Mouse (Mus musculus): ENCODE results near the gene Kcnip3.

Gene Kcnip3

DNA sequence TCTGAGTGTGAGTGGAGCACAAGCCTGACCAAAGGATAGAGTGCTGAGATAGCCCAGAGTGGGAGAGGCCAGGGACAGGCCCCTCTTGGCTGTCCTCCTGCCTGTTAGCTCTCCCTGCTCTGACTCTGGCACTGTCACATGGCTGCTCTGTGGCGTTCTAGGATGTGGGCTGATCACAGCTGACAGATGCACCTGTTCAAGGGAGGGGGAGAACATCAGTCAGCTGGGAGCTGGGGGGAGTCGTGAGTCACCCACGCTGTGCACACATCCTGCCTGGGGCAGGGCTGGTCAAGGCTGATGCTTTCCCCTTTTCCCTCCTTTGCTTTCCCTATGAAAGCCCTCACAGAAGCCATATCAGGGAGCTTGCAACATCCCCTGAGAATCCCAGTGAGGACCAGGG, 3.6 kb downstream of the Kcnip3 start:
- no peak for DNase-seq (ENCODE audit: low spot score in 2 of 2)

DNA sequence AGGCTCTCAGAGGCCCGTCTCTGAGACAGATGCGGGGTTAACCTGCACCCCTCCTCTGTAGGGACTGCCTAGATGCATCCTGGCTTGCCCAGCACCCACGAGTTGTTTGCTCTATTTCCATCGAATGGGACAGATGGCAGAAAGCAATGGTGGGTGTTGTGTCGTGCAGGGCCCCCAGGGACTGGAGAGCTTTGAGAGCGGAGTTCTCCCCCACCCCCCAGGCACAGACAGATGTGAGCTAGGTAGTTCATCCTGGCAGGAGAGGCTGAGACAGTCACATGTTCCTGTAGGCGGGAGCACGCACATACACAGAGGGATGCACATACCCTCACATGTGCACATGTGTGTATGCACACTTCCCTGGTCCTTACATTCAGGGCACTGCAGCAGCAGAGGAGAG, 4.8 kb downstream of the Kcnip3 start:
- no peak for DNase-seq (ENCODE audit: low spot score in 2 of 2)

DNA sequence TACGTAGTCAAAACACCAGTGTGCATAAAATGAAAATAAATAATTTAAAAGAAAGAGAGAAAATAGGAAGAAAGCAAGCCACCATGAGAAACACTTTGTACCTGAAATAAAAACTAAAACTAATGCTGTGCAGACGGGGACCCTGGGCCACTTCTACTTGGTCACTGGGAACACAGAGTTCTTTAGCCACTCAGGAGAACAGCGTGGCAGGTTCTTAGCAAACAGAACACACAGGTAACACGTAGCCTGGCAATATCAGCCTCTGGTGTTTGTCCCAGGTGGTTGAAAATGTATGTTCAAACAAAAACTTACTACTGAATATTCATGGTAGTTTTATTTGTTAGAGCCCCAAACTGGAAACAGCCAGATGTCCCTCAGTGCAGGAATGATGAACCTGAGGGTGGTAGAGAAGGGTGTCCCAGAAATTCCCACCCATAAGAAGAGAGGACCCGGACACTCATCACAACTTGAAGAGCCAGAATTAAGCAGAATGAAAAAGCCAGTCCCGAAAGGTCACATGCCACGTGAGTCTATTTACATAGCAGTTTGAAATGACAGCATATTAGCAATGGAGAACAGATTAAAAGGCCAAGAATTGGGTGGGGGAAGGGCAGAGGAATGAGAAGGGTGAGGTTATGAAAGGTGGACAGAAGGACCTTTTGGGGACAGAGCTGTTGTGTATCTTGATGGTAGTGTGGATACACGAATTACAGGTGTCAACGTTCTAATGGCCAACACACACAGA, 7.3 kb downstream of the Kcnip3 start:
- no peak for DNase-seq (ENCODE audit: low spot score in 2 of 2)

DNA sequence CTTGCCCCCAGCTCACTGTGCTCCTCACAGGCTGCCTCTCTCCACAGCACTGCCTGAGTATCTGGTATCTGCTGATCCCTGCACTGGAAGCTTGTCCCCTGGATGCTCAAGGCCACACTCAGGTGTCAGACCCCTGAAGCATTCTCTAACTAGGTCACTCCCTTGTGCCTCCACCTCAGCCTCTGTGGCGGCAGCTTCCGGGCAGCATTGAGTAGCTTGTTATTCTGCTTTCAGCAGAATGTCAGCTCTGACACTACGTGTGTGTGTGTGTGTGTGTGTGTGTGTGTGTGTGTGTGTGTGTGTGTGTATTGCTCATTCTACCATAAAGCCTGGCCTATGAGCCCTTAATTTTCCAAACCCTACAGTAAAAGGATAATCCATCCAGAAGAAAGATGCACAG, 8.7 kb downstream of the Kcnip3 start:
- DNase-seq (ENCODE audit: low spot score in 2 of 2), result peak; percentile 36 to 56

DNA sequence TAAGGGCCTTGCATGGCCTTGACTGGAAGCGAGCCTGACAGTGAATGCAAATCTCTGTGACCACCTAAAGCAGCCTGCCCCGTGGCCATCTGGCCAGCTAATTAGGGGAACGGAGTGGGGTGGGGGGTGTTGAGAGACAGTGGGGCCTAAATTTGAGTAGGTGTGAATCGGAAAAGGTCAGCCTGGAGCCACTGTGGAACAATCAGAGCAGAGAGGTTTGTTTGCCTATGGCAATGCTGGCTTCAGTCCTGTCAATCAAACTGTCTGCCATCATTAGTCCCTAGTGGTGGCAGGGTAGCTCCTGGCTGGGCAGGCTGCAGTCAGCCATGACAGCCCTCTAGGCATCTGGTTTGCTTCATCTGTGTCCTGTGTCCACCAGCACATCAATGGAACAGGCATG, 10.5 kb downstream of the Kcnip3 start:
- DNase-seq (ENCODE audit: low spot score in 2 of 2), result no peak

DNA sequence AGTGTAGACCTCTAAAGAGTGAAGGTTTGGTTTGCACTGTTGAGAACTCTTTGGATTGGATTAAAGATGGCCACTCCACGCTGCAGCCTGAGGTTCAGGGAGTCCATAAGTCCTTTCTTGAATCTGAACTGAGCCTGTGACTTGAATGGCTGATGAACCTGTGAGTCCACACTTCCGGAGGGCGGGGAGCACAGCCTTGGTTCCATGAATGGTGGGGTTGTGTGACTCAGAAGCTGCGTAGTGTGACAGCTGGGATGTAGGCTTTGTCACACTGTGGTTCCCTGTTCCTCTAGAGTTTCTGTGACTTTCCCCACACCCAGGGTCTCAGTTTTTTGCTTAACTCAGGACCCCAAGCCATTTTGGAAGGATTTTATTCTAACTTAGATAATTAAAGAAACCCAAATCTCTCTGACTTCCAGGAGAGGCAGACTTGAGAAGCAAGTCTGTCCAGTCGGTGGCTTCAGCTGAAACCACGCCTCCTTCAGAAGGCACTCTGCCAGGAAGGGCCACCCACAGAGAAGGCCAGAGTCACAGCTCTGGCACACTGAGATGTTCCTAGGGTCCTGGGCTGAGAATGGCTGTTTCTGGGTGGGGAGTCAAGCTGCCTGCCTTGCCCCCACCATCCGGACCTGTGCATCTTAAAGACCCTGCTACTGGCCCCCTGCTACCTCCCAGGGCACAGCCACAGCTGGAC, 13.8 kb downstream of the Kcnip3 start:
- DNase-seq (ENCODE audit: low spot score in 2 of 2), result peak; percentile 13 to 37

DNA sequence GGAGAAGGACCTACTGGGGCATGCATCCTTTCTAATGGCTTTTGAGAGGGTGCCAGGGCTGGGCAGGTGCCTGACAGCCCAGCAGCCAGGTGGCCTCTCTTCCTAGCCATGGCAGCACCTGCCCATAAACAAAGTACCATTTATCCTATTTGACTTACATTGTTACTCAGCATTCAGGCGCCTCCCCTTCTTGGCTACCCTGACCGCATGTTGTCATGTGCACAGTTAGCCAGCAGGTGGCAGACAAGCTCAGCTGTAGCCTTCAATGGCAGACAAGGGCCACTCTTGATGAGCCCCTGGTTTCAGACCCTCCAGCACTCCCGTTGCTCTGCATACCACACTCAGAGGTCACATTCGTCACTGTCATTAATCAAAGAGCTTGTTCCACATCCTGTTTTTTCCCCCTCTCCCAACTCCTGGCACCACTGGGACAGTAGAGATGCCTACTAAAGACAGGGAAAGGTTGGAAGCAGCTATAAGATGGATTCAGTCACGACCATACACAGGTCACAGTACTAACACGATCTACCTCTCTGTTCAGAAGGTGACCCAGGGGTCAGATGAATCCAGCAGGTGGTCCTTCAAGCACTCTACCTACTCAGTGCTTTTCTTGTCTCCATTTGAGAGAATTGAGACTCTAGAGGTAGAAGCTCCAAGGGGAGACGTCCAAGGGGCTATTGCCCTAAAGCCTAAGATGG, 14.7 kb downstream of the Kcnip3 start:
- peak; percentile 77 to 83 for DNase-seq (ENCODE audit: low spot score in 2 of 2)

DNA sequence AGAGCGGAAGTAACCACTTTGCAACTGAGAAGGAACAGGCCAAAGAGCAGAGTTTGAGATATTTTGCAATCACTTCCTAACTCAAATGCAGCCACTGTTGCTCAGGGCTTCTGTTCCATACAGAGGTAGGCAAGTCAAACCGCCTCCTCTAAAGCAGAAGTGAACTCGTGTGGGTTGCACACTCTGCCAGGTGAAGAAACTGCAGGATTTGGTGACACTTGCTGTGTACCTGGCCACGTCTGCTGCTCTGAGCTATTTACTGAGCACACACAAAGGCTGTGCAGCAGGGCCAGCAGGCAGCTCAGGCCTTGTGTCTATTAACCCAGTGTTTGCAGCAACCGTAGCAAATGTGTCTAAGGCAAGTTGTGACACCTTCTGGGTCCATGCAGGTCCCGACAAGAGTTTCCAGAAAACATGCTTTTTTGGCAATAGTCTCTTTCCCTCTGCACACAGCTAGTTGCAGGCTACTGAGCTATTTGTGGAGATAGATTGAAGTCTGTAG, 15.7 kb downstream of the Kcnip3 start:
- no peak for DNase-seq (ENCODE audit: low spot score in 2 of 2)

DNA sequence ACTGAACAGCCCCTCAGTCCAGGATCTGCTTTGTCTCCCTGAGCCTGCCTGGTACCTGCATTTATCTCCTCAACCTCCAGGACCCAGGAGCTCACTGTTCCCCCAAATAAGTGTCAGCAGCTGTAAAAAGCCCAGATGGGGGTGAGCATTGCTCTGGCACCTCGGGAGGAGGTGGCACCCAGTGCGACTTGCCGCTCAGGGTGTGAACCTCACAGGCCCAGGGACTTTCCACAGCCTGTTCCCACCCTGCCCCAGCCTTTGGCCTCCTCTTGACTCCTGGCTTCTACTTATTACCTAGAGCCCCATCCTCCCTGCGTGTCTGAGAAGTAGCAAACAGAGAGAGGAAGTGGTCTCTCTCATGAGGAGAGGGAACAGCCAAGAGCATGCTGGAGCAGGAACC, 16.7 kb downstream of the Kcnip3 start:
- DNase-seq (ENCODE audit: low spot score in 2 of 2), result peak; percentile 76 to 86

DNA sequence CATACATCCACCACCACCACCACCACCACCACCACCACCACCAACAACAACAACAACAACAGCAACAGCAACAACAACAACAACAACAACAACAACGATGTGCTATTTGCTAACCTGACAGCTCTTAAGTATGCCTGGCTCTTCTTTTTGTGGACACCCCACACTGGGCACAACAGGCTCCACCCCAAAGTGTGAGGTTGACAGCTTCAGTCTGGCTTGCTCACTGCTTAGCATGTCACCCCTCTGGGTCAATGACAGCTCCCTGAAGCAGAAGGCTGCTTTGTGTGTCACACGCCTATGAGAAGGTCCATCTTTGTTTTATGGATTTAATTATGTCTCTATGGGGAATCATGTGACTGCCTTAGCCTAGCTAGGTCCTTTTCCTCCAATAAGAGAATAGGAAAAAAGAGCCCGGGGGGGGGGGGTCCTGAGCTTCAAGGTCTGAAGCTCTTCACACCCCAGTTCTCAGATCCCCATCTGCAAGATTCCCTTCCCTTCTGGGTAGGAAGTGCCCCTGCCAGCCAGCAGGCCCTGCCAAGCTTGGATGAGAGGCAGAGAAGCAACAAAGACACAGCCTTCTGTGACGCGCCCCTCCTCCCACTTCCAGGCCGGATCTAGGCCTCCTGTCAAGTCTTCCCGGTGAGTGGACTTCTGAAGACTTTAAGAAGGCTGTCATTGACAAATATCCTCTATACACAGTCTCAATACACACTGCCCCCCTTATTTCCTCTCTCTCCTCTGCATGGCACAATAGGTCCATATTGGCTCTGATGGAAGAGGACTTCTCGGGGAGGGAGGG, 17.9 kb downstream of the Kcnip3 start:
- DNase-seq (ENCODE audit: low spot score in 2 of 2), result peak; percentile 17 to 52

DNA sequence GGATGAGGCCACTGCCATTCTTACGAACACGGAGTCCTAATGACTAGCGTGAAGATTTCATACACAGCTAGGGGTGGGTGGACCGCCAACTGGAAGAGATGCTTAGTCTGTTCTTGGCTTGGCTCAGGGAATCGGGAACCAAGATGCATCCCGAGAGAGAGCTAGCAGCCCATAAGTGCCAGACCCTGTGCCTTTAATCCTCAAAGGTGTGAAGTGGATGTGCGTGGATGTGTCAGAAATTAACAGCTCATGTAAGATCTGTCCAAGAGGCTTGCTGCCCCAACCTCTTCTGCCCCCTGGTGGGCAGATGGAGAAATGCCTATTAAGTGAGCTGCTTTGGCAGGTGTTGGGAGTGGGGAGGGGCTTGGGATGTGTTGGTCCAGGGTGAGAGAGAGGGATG, 20.8 kb downstream of the Kcnip3 start:
- peak; percentile 63 to 65 for DNase-seq (ENCODE audit: low spot score in 2 of 2)

DNA sequence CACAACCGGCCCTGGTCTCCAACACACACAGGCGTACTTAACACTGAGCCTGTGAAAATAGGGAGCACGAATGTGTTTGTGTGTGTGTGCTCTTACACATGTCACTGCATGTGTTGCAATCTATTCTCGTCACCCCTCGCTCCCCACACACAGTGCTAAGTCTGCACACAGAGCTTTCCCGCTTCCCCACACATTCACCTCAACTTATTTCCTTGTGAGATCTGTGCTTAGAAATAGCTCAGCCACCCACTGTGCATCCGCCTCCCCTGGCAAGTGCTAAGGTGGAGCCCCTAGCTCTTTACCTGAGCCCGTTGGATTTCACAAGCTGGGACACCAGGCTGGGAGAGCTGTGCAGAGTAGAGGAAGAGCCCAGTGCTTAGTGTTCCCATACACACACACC, 23.1 kb downstream of the Kcnip3 start:
- DNase-seq (ENCODE audit: low spot score in 2 of 2), result no peak

DNA sequence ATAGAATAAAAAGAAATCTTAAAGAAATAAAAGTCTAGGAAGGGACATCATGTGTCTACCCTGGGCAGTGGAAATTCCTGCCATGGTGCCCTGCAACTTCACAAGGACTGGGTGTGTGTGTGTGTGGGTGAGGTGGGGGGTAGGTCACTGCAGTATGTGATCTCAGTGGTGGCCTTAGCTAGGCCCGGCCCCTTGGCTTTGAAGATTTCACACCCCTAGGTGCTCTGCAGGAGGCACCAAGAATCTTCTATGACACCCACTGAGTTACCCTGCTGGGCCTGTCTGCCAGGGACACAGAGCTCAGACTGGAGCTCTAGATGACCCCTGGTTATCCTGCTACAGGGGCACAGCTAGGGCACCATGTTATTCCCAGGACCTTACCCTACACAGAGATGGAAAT, 25.6 kb downstream of the Kcnip3 start:
- peak; percentile 65 to 77 for DNase-seq (ENCODE audit: low spot score in 2 of 2)

DNA sequence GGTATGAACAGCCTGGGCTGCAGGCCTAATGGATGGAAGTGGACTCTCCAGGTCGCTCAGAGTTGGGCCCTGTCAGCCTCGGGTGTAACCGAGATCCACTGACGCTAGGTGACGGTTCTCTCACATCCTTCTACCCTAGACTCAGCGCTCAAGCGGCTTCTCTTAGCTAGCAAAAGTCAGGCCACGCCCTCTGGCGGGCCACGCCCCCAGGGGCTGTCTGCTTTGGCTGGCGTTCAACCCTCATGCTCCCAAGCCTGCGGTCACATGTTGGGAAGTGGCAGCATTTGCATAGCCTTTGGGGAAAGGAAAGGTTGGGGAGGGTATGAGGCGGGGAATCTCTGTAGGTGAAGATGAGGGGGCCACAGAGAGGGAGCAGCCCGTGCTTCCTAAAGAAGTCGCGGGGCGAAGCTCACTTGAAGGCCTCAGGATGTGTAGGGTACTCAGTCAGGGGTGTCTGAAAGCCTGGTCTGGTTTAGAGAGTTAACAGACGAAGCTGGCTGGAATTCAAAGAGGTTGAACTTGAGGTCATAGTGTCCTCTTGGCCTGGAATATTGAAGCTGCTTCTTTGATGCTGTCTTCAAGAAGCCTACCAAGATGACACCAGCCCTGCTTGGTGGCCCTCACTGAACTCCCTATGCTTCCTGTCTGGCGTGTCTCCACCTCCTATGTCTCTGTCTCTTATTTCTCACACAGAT, 37.3 kb downstream of the Kcnip3 start:
- peak; percentile 33 to 49 for DNase-seq (ENCODE audit: low spot score in 2 of 2)

DNA sequence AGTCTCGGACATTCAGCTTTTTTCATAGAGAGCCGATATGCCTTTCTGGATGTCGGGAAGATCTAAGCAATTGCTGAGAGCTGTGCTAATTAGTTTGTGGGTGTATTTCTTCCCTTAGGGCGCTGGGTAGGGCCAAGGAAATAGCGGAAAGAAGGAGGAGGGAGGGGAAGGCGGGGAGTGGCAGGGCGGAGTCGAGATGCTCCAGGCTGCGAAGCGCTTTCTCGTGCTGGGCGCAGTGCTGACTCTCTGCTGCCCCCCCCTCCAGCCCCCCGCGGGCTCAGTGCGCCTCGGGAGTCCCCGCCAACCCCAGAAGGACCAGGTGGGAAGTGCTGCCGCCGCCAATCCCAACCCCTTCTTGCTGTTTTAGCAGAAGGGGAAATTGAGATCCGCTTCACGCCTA, 38.9 kb downstream of the Kcnip3 start:
- DNase-seq (ENCODE audit: low spot score in 2 of 2), result no peak

DNA sequence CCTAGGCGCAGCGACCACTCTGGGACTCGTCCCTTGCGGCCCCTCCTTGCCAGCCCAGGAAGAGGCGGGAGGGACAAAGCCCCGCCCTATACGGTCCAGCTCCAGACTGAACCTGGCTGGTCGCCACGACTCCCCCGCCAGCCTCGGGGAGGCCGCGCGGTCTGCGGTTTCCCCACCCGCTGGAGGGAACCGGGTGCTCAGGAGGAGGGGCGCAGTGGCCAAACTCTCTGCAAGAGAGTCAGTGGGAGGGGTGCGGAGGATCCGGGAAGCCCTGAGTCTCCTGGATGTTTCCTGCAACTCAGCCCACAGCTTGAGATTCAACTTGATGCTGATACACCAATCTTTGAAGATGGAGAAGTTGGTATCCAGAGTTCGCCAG, 39.4 kb downstream of the Kcnip3 start:
- DNase-seq (ENCODE audit: low spot score in 2 of 2), result peak; percentile 21 to 35

DNA sequence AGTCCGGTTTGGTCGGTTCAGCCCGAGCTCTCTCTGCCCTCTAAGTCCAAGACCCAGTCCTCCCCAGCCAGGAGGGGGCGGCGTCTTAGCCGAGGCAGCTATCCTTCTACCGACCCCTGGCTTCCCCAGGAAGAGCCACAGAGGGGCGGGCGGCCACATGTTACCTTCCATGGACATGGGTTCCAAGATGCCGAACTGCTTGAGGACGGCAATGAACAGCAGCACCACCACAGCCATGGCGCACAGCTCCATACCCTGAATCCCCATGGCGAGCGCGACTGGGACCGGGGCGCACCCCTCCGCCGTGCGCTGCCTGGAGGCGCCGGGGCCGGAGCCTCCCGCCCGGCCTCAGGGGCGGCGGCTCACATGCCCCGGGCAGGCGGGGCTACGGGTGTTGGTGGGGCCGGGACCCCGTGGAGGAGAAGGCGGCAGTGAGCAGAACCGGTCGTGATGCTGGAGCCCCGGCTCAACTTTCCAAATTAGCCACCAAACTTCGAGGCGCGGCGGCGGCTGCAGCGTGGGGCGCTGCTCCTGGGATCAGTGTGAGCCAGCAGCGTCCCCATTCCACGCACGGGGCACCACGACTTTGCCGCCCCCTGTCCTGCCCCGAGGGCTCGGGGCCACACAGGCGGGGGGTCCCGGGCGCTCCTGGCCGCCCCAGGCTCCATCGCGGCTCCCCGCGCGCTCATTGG, 39.9 kb downstream of the Kcnip3 start:
- no peak for DNase-seq (ENCODE audit: low spot score in 2 of 2)

DNA sequence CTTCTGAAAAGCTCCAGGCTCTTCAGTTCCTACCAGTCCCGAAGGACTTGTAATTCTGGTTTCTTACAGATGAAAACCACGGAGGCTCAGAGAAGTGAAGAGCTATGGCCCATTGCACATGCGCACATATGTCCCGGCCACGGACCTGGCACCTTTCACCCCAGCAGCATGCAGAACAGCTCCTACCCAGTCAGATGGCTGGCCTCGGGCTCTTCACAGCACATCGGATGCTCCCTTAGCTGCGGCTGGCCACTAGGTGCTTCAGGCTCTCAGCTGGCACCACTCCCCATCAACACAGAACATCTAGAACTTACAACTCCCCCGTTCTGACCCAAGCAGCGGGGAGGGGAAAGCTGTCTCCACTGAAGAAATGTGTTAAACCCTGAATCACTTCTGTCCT, 42.1 kb downstream of the Kcnip3 start:
- no peak for DNase-seq (ENCODE audit: low spot score in 2 of 2)

DNA sequence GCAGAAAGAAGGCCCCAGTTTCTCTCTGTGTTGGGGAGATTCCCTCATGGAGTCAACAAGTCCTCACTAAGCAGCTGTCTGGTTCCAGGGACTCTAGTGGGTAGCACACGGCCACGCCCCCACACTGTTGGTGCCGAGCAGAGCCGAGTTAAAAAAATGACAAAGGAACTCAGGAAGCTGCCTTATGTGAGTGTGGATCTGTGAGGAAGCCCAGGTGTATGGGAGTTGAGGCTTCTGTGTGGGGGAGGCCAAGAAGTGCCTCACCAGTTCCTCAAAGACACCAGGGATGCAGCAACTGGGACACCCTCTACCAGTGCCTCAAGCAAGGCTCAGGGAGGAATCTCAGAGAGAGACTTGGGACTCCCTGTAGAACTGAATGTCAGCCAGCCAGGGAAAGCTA, 42.7 kb downstream of the Kcnip3 start:
- no peak for DNase-seq (ENCODE audit: low spot score in 2 of 2)

DNA sequence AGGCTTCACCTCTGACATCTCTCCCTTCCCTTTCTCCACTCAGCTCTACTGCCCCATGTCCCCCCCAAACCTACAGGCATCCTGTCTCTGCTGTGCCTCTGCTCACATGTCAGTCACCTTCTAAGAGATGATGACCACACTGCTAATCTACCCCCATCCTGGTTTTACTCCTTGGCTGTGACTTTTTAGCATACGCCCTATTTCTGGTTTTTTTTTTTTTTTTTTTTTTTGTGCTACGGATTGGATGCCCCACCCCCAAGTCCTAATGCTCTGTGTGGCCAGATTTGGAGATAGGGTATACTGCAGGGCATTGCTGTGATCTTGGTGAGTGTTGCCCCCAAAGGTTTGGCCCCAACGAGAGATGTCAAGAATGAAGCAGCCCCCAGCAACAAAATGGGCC, 49.6 kb downstream of the Kcnip3 start:
- DNase-seq (ENCODE audit: low spot score in 2 of 2), result no peak

DNA sequence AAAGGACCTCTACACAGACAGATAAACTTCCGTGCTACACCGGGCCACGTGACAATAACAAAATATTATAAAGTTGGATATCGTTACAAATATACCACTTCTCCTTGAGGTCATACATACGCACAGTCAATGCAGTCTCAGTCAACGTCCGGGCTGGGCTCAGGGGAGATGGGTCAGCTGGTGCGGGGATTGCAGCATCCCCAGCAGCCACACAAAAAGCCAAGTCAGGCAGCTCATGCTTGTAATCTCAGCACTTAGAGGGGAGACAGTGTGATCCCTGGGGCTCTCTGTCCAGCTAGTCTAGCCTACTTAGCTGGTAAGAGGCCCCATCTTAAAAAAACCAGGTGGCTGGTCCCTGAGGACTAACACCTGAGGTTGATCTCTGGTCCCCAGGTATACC, 50.6 kb downstream of the Kcnip3 start:
- no peak for DNase-seq (ENCODE audit: low spot score in 2 of 2)

All from natural killer cell, adult 2 months (primary cell).